Mouse (Mus musculus): ENCODE data around the gene Mgat2.
"Not testable (repeated sequence)": the region's sequence is repeated elsewhere in the genome, so short reads cannot be mapped to it uniquely, and the experiment has no call there.

Gene Mgat2

GRCm38 (mm10) chr12:69183583-69184308, at the start of gene Mgat2, which contains the start of gene Rpl36al:
TSS of gene Mgat2 (plus strand) at chr12:69184157.
TSS of gene Rpl36al (minus strand) at chr12:69184083.
- DNase-seq (ENCODE audit: extremely low read depth, low read depth) = peak; percentile 94

- no peak for DNase-seq (ENCODE audit: extremely low read depth, low read depth)
Observed at GRCm38 (mm10) chr12:69139201-69139600, 44.8 kb upstream of the Mgat2 start.

DNA sequence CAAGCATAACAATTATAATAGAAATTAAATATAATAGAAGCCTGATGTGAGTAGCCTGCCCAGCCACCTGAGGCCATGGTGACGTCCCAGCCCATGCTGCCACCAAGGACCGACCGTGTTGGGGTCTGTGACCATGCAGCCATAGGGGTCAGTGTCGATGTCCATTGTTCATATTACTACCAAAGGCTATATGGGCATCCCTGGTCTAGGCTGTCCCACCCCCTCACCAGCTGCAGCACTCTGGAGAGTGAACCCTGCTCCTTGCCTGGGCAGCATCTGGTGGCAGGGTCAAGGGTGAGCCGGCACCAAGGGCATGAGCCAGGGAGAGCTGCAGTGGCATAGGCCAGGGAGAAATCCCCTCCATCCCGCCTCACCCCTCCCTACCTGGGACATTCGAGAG, 44.1 kb upstream of the Mgat2 start:
- DNase-seq (ENCODE audit: extremely low read depth, low read depth) = no peak

GRCm38 (mm10) chr12:69143460-69143859, 40.5 kb upstream of the Mgat2 start:
- no peak for DNase-seq (ENCODE audit: extremely low read depth, low read depth)

- no peak for DNase-seq (ENCODE audit: extremely low read depth, low read depth)
Observed at GRCm38 (mm10) chr12:69147166-69147735, 36.7 kb upstream of the Mgat2 start.

GRCm38 (mm10) chr12:69150049-69150448, 33.9 kb upstream of the Mgat2 start:
- DNase-seq (ENCODE audit: extremely low read depth, low read depth) = no peak

GRCm38 (mm10) chr12:69155923-69156322, 28.0 kb upstream of the Mgat2 start:
- DNase-seq (ENCODE audit: extremely low read depth, low read depth) = no peak

DNA sequence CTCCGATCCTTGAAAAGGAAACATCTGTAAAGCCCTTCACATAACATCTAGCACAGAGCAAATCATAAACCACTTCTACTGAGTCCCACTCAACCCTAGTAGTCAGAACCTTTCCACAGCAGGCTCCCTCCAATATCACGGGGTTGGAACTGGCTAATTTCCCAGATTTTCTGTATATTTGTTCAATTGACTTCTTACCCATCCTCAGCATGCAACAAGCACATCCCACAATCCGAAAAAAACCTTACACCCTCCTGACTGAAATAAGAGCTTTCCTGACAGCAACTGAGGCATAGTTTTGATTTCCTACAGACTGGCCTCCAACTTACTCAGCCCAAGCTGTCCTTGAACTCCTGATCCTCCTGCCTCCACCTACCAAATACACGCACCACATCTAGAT, 27.5 kb upstream of the Mgat2 start:
- DNase-seq (ENCODE audit: extremely low read depth, low read depth) = no peak

- no peak for DNase-seq (ENCODE audit: extremely low read depth, low read depth)
Observed at GRCm38 (mm10) chr12:69157107-69157506, 26.9 kb upstream of the Mgat2 start.

DNA sequence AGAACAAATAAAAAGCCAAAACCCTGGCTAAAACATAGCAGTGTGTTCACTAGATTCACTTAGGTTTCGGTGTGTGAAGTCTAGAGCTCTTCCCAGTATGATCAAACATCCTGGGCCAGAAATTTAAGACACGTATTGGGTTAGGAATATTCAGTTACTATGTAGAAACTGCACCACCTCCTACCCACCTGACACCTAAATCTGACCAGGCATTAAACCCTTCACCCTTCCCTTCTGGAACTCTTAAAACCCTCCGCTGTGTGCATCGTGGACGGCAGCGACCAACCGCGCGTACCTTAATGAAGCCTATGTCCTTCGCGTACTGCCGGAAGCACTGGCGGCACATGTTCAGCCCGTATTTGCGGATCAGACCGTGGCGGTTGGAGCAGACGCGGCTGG, 25.6 kb upstream of the Mgat2 start:
- no peak for DNase-seq (ENCODE audit: extremely low read depth, low read depth)

DNA sequence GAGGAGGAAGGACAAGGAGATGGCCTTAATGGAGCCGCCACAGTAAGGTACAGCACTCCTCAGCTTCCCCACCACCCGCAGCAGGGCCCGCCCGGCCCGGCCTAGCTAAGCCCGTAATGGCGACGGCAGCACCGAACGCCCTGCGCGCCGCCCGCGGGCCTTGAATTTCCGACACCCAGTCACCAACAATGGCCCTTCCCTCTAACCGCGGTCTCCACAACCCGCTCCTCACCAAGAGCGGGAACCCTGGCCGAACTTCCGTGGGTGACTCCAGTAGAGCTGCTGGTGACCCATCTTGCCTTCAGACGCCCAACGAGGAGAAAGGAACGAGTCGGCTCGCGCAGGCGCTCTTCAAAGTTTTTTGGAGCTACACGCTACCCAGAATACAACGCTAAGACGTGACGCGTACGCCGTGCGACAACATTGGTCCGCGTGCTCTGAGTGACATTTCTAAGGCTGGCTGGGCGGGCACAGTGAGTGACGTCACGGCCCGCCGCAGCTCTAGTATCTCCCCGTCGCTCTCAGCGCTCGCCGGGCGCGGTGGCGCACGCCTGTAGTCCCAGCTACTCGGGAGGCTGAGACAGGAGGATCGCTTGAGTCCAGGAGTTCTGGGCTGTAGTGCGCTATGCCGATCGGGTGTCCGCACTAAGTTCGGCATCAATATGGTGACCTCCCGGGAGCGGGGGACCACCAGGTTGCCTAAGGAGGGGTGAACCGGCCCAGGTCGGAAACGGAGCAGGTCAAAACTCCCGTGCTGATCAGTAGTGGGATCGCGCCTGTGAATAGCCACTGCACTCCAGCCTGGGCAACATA, 25.0 kb upstream of the Mgat2 start, which contains the start of gene Rps29:
Gene Rps29, minus strand, starts transcription at position 422 of the 813 bp plus-strand sequence.
- DNase-seq (ENCODE audit: extremely low read depth, low read depth) = peak; percentile 98

DNA sequence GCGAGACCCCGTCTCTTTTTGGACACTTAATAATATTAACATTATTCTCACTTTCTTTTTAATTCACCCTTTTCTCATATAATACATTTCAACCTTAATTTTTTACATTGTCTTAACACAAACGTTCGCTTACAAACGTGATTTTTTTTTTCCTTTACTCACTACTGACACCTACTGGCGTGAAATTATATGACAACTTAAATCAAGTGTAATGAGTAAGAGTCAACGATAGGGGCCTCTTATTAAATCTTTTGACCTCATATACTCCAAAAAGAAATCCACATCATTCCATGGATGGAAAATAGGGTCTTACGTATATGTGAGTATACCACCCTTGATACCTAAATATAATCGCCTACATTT, 24.4 kb upstream of the Mgat2 start:
- DNase-seq (ENCODE audit: extremely low read depth, low read depth) = peak; percentile 83

DNA sequence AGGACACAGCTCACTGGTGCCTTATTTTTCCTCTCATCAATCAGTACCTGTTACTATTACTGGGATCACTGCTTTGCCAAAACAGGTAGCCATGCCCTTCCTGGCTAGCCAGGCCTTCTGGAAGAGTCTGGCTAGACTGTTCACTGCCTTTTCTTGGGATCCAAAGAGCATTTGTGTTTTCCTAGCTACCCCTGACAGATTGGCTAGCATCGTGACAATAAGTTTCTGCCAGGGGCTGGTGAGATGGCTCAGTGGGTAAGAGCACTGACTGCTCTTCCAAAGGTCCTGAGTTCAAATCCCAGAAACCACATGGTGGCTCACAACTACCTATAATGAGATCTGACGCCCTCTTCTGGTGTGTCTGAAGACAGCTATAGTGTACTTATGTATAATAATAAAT, 23.3 kb upstream of the Mgat2 start:
- not testable (repeated sequence) for DNase-seq (ENCODE audit: extremely low read depth, low read depth)

DNA sequence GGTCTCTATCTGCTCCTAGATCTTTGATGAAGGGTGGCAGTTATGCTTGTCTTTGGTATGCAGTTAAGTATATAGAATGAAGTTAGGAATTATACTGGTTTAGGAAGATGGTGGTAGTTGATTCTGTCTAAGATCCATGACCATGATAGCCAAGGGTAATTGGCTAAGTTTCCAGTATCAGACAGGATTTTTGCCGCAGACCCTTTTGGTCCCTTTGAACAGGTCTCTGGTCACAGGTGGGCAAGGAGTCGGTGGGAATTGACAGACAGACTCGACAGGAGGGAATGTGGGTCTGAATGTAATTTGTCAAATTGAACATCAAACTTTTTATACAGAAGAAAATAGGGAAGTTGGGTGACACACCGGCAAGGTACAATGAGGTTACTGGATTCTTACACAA, 20.4 kb upstream of the Mgat2 start:
- DNase-seq (ENCODE audit: extremely low read depth, low read depth) = not testable (repeated sequence)

DNA sequence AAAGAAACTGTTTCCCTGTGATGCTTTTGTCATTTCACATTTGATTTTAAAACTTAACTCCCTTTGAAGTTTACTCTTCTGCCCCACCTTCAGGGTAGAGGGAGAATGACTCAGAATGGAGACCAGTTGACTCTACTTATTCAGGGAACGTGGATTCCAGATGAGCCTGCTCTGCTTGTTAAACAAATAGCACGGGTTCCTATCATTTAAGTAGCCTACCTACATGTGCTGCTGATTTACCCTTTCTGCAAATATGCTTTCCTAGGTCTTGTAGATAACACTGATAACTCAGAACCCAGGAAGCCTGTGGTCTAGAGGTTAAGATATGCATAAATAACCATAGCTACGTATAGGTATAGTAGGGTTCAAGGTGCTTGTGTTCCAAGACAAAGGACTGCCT, 19.1 kb upstream of the Mgat2 start:
- DNase-seq (ENCODE audit: extremely low read depth, low read depth) = no peak

DNA sequence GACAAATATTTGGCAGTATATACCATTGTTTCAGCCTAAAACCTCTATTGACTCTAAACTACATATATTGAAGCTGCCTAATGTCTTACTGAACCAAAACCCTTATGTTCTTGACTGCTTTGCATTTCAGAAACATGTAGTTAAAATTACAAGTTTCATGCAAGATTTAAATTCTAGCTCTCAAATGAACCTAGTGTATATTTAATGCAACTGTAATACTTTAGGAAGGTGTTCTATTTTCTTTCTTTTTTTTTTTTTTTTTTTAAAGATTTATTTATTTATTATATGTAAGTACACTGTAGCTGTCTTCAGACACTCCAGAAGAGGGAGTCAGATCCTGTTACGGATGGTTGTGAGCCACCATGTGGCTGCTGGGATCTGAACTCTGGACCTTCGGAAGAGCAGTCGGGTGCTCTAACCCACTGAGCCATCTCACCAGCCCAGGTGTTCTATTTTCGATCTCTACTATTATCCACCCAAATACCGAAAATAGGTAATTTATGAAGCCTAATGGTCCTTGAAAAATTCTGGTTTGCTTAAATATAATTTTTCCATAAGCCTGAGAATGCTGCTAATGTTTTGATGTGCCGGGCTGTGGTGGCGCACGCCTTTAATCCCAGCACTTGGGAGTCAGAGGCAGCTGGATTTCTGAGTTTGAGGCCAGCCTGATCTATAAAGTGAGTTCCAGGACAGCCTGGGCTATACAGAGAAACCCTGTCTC, 16.9 kb upstream of the Mgat2 start:
- not testable (repeated sequence) for DNase-seq (ENCODE audit: extremely low read depth, low read depth)

DNA sequence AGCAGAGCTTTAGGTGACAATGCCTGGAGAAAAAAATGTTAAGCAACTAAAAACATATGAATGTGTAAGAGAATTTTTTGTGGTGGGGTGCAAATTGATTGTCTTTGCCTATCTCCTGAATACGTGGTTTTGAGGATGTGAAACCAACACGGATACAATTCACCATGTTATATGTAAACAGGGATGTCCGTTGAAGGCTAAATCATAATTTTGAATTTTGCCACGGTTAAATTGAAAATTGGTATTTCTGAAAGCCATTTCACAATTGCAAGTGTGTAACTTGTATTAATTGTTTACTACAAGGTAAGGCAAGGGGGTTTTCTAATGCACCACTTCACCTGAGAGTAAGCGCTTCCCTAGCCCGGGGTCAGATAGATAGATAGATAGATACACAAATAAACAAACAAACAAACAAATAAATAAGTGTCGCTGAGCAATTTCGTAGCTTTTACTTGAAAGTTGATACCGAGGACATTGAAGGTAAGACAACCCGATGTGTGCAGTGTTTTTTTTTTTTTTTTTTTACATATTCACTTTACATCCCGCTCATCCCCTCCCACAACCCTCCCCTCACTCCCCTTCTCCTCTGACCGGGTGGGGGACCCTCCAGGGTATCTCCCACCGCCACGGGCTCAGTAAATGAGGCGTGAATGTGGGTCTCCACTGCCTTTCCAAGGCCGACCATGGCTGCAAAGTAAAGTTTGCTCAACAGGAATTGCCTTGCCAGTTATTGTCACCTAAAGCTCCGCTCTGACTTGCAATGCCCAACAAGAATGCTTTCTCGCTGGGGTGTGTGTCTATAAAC, 16.1 kb upstream of the Mgat2 start:
- DNase-seq (ENCODE audit: extremely low read depth, low read depth) = no peak

DNA sequence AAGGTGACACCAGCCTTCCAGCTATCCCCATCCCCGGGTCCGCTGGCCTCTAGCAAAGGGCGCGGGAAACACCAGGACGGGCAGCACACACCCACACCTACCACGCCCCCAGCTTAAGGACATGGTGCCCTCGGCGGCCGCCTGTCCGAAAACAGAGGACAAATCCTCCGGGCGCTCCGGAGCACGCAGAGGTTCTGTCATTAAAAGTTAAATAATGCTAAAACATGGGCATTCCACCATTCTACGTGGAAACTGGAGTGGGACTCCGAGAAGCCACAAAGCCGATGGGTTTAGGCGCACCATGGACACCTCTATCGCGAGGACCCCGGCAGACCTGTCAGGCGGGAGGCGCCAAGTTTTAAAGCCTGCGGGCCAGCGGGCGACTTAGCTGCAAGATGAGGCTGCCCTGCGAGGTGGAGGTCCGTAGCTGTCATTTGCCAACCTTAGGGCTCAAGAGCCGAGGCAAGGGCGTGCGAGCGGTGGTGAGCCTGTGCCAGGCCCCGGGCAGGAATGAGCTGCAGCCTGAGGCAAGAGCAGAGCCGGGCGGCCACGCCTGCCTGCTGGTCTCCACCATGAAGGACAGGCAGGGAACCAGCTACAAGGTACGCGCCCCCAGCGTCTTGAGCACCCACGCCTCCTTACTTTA, 15.4 kb upstream of the Mgat2 start, which contains the start of gene Lrr1:
Gene Lrr1, plus strand, starts transcription at position 354 of the 646 bp plus-strand sequence.
- DNase-seq (ENCODE audit: extremely low read depth, low read depth) = peak; percentile 72

DNA sequence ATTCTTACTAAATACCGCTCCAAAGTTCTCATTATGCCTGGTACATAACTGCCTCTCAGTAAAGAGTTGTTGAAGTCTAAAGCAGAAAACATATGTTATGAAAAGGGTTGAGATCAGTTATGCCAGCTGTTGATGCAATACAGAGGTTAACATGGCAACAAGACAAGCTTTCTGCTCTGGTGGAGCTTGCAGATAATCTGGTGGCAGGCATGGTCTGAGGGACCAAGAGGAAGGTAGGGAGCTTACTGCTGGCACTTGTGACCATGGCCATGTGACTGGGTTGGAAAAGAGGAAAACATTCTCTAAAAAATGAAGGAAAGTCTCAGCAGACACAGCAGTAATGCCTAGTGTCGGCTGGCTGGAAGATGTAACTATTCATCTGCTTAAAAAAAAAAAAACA, 12.7 kb upstream of the Mgat2 start:
- no peak for DNase-seq (ENCODE audit: extremely low read depth, low read depth)

DNA sequence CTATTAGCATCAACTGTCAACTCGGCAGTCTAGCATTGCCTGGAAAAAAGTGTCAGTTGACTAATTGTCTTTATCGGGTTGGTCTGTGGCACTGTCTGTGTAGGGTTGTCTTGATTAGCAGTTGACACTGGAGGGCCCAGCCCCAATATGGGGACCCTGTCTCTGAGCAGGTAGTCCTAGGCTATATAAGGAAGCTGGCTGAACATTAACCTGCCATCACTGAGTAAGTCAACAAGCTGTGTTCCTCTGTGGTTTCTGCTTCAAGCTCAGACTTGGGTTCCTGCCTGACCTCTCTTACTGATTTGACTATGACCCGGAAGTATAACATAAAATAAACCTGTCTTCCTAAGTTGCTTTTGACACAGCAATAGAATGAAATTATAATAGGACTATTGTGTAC, 8.0 kb upstream of the Mgat2 start:
- DNase-seq (ENCODE audit: extremely low read depth, low read depth) = no peak

Measured in MEL-GATA-1-ER (cell line).